Mouse (Mus musculus): ENCODE results near the gene Abcd1. TPM values are rescaled to one million over a fixed set of nuclear protein-coding genes. Genes with fewer than 3 reads are reported as not detected.

The Abcd1 gene
- 20.2 and 27.2 TPM in 2 replicates for polyA plus RNA-seq (2012; rRNA removed)

GRCm38 (mm10) chrX:73716109-73716661, at the start of gene Abcd1, which contains the start of gene Bcap31:
Abcd1 (plus strand) TSS chrX:73716597.
Bcap31 (minus strand) TSS chrX:73716175.
- DNase-seq (ENCODE audit: low spot score) = peak; percentile 76

GRCm38 (mm10) chrX:73672031-73672431, 44.4 kb upstream of the Abcd1 start:
- DNase-seq (ENCODE audit: low spot score) = no peak

GRCm38 (mm10) chrX:73672879-73673618, 43.3 kb upstream of the Abcd1 start, which contains the start of gene Slc6a8:
Slc6a8 (plus strand) TSS chrX:73673150.
- peak; percentile 43 for DNase-seq (ENCODE audit: low spot score)

GRCm38 (mm10) chrX:73673619-73673967, 42.8 kb upstream of the Abcd1 start:
- DNase-seq (ENCODE audit: low spot score) = no peak

GRCm38 (mm10) chrX:73673968-73674661, 42.3 kb upstream of the Abcd1 start:
- no peak for DNase-seq (ENCODE audit: low spot score)

GRCm38 (mm10) chrX:73675231-73675630, 41.2 kb upstream of the Abcd1 start:
- DNase-seq (ENCODE audit: low spot score) = no peak

- no peak for DNase-seq (ENCODE audit: low spot score)
Measured at GRCm38 (mm10) chrX:73676668-73677067, 39.7 kb upstream of the Abcd1 start.

- no peak for DNase-seq (ENCODE audit: low spot score)
Measured at GRCm38 (mm10) chrX:73684156-73684555, 32.2 kb upstream of the Abcd1 start.

GRCm38 (mm10) chrX:73684978-73685377, 31.4 kb upstream of the Abcd1 start:
- no peak for DNase-seq (ENCODE audit: low spot score)

GRCm38 (mm10) chrX:73685629-73686028, 30.8 kb upstream of the Abcd1 start:
- DNase-seq (ENCODE audit: low spot score) = no peak

- DNase-seq (ENCODE audit: low spot score) = no peak
Measured at GRCm38 (mm10) chrX:73690917-73691629, 25.3 kb upstream of the Abcd1 start.

GRCm38 (mm10) chrX:73700472-73700871, 15.9 kb upstream of the Abcd1 start:
- DNase-seq (ENCODE audit: low spot score) = no peak

- no peak for DNase-seq (ENCODE audit: low spot score)
Measured at GRCm38 (mm10) chrX:73715476-73716108, 805 bp upstream of the Abcd1 start.

GRCm38 (mm10) chrX:73716709-73717545, 530 bp downstream of the Abcd1 start:
- DNase-seq (ENCODE audit: low spot score) = no peak

GRCm38 (mm10) chrX:73717667-73718066, 1.3 kb downstream of the Abcd1 start:
- DNase-seq (ENCODE audit: low spot score) = no peak

- no peak for DNase-seq (ENCODE audit: low spot score)
Measured at GRCm38 (mm10) chrX:73718271-73718670, 1.9 kb downstream of the Abcd1 start.

GRCm38 (mm10) chrX:73718686-73719362, 2.4 kb downstream of the Abcd1 start:
- DNase-seq (ENCODE audit: low spot score) = no peak

GRCm38 (mm10) chrX:73730908-73731307, 14.5 kb downstream of the Abcd1 start:
- DNase-seq (ENCODE audit: low spot score) = no peak

- no peak for DNase-seq (ENCODE audit: low spot score)
Measured at GRCm38 (mm10) chrX:73738155-73738554, 21.8 kb downstream of the Abcd1 start.

GRCm38 (mm10) chrX:73739151-73739550, 22.8 kb downstream of the Abcd1 start:
- DNase-seq (ENCODE audit: low spot score) = no peak

Data from urinary bladder, adult 2 months (tissue).